Mouse (Mus musculus) retina, postnatal 7 days (tissue): ENCODE measurements around the gene Dimt1.
"Not testable (repeated sequence)": the region's sequence is repeated elsewhere in the genome, so short reads cannot be mapped to it uniquely, and the experiment has no call there.

Experiments used
- DNase-seq: peaks from one replicate; pipeline ENCODE4 v3.0.0-alpha.2; 2012; ENCODE audit warnings: low read depth, low spot score

Dimt1 gene

GRCm38 (mm10) chr13:106960557-106960956 lies 13.6 kb downstream of the Dimt1 start:
- no peak for DNase-seq

- DNase-seq = no peak
Observed at GRCm38 (mm10) chr13:106961496-106961895, 14.6 kb downstream of the Dimt1 start.

GRCm38 (mm10) chr13:106996891-106997290 lies 50.0 kb downstream of the Dimt1 start:
- no peak for DNase-seq

- not testable (repeated sequence) for DNase-seq
Observed at GRCm38 (mm10) chr13:106997557-106997956, 50.6 kb downstream of the Dimt1 start.

GRCm38 (mm10) chr13:106998026-106998425 lies 51.1 kb downstream of the Dimt1 start:
- DNase-seq = no peak

GRCm38 (mm10) chr13:106998671-106999070 lies 51.7 kb downstream of the Dimt1 start:
- DNase-seq = no peak

GRCm38 (mm10) chr13:107003211-107003610 lies 56.3 kb downstream of the Dimt1 start:
- no peak for DNase-seq

GRCm38 (mm10) chr13:107008174-107008573 lies 61.2 kb downstream of the Dimt1 start:
- DNase-seq = no peak
